Mouse (Mus musculus) spleen, postnatal 14 days (tissue): ENCODE measurements around the gene Tnf.
"Not testable (repeated sequence)": the region's sequence is repeated elsewhere in the genome, so short reads cannot be mapped to it uniquely, and the experiment has no call there.

Source experiments
- DNase-seq, 2 experiments: peaks; one replicate each; pipeline ENCODE4 v3.0.0; 2021 to 2022; ENCODE audit warnings: low spot score in 2 of 2

The Tnf gene

DNA sequence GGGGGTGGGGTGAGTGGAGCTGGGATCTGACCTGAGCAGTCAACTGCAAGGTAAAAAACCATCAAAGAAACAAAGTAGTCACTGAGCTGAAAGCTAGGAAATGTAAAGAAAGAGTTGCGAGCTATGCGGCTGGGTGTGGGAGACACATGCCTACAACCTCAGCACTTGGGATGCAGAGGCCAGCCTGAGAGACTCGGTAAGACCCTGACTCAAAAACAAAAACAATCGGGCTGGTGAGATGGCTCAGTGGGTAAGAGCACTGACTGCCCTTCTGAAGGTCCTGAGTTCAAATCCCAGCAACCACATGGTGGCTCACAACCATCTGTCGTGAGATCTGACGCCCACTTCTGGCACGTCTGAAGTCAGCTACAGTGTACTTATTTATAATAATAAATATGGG is 32.3 kb upstream of the Tnf start:
- DNase-seq = not testable (repeated sequence)

- DNase-seq = no peak
These were observed 31.5 kb upstream of the Tnf start, which contains the start of gene Atp6v1g2 for GRCm38 (mm10) chr17:35233114-35233980. Atp6v1g2 (plus strand) TSS chr17:35233660.

GRCm38 (mm10) chr17:35232659-35233058 is 30.9 kb upstream of the Tnf start:
- no peak for DNase-seq

DNA sequence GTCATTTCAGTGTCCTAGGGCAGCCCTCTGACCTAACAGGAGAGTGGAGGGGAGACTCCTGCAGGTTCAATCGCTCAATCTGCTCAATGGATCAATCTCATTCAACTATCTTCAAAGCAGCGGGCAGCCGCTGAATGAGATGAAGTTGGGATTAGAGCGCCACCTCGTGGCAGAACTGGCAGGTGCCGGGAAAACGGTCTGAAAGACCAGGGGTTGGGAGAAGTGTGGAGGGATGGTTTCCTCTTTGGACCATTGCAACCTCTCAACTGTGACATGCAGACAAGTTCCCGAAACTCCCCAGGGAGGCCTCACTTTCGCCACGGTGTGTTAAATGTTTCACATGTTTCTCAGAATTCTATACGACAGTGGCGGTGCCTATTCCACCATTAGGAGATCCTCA is 30.2 kb upstream of the Tnf start:
- peak; percentile 77 to 86 for DNase-seq

DNA sequence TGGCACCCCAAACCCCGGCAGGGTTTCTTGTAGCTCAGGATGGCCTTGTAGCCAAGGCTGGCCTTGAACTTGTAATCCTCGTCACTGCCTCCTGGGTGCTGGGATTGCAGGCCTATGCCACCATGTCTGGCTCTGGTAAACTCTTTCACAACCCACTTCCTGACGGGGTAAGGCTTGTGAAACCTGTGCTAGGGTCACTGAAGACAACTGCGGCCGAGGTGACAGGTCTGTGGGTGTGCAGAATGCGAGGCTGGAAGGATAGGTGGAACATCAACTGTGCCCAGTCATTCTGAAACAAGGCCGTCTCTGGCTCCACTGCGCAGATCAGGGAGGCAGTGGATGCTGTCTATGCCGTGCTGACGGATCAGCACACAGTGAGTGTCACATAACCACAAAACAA is 29.2 kb upstream of the Tnf start:
- DNase-seq = no peak

DNA sequence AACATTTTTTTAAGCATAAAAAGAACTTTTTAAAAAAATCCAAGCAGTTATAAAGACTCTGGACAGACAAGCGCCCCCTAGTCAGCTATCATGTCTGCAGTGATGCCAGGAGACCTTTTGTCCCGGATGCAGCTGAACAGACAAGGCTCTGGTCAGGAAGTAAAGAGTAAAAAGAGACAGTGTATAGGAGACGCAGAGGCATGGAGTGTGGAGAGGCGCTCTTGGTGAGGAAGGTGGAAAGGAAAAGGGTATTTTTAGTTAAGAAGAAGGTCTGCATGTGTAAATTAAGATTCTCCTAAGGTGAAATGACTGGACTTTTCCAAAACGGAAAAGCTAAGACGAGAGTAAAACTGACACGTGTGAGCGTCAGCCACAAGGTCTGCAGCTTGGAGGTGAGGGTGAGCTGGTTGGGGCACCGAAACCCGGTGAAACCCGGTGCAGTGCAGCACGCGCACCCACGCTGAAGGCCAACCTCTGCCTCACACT is 24.8 kb upstream of the Tnf start:
- no peak for DNase-seq

- no peak for DNase-seq
These were observed 23.6 kb upstream of the Tnf start for GRCm38 (mm10) chr17:35225456-35225855.

- DNase-seq = no peak
These were observed 22.8 kb upstream of the Tnf start for GRCm38 (mm10) chr17:35224641-35225040.

DNA sequence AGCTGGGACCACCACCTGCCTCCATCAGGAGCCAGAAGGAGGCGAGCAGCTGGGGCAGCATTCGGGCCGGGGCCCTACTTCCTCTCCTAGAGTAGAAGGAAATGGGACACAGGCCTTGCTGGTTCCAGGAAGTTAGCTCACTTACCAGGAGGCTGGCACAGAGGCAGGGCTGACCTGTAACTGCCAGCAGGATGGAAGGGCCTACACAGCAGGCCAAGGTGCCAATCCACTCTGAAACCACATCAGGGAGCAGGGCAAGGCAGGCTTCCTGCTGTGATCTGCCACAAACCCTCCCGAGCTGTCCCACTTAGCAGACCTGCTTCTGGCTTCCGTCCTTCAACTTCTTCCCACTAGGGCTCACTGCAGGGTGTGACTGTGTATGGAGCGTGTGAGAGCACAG is 20.5 kb upstream of the Tnf start:
- no peak for DNase-seq

DNA sequence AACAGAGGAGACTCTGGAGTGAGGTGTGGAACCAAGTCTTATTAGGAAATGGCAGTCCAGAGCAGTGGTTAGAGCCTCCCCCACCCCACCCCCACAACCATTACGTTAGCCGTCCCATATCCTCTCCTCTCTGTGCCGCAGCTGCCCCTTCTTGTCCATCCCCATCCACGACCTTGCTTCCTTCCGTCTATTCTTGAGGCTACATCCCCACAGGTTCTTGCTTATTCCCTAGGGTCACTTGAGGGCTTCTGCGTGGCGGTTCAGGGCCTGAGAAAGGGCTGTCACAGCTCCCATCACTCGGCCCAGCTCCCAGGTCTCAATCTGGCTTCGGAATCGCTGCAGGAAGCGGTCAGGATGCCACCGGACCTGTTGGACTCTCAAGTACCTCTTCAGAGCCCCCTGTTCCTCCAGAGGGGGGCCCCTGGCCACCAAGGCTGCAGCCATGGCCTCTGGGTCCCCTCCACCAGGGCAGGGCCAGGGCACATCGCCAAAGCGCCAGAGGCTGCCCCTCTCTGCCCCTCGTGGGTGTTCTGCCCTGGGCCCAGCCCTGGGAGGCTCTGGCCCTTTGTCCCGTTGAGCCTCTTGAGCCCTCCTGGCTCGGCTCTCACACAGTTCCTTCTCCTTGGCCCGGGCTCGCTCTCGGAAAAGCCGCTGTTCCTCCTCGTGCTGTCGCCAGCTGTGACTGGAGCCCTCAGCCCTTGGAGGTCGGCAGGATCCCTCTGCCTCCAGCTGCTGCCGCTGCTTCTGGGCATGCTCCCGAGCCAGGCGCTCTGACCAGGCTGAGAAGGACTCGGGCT is 18.5 kb upstream of the Tnf start, which contains the start of gene Gm16181:
Gm16181 (plus strand) TSS at position 679 of the 797 bp plus-strand sequence.
- no peak for DNase-seq

GRCm38 (mm10) chr17:35219601-35220041 is 17.8 kb upstream of the Tnf start:
- DNase-seq = no peak

DNA sequence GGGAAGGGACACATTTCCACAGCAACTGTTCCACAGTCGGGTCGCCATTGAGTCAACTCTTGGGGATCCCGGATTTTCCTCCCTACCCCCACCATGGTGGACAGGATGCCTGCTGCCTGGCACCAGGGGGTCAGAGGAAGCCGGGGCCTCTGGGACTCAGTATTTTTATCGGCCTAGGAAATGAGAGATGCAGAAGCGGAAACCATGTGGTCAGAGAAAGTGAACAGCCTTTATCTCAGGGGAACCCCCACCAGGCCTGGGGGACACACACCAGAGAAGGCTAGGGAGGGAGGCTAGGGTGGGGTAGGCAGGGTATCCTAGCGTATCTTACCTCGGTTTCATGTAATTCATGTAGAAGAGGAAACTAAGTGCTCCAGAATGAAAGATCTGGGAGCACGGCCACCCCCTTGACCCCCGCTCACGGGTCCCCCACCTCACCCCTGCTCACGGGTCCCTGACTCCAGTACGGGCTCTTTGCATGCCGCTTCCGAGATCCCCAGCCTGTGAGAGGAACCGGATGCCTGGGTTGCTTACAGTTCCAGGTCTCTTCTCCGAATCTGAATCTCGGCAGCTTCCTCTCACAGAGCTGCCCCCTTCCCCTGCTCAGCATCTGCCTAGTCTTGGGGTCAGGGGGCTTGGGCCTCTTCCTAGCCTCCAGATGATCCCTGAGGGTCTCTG is 16.8 kb upstream of the Tnf start:
- DNase-seq = no peak

GRCm38 (mm10) chr17:35213071-35213470 is 11.3 kb upstream of the Tnf start:
- DNase-seq = no peak

- DNase-seq = no peak
These were observed 8.8 kb upstream of the Tnf start for GRCm38 (mm10) chr17:35210593-35210992.

DNA sequence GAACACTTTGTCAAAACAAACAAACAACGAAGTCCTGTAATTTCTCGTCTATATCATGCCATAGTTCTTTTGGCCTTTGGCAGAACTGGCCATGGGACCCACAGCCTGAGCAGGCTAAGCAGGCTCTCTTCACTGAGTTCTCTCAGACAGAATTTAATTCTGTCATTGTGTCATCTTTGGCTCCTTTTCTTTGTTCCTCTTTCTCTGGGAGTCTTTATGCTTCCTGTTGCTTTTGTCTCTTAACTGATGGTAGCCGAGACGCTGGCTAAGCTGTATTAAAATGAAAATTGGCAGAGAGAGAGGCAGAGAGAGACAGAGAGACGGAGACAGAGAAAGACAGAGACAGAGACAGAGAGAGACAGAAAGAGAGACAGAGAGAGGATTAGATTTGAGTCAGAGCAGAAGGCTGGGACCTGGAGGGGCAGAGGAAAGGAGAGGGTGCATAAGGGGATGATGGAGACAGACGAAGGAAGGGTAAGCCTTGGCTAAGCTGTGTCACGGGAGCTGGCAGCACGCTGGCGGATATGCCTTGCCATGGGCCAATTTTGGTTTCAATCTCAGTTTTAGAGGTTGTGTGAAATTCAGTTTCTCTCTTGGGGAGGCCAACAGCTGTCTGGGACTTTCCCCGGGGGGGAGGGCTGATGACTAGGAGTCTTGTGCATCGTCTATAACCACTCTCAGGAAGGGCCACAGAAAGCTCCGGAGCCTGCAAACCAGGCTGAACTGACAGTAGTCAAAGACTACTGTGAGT is 8.2 kb upstream of the Tnf start:
- DNase-seq = no peak

DNA sequence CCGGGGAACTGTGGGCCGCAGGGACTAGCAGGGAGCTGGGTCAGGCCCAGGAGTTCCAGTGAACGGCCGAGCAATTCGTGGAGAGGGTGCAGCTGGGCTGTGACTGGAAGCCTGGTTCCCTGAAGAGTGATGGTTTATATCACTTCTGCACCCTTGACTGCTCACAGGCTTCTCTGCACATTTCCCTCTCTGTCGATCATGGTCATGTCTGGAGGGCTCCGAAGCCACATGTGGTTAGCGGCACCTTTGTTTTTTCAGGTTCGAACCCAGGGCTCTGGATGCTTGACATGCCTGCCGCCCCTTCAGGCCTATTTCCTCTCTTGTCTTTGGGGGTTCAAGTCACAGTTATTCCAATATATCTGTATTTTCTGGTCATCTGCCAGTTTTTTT is 3.6 kb upstream of the Tnf start:
- DNase-seq = no peak

DNA sequence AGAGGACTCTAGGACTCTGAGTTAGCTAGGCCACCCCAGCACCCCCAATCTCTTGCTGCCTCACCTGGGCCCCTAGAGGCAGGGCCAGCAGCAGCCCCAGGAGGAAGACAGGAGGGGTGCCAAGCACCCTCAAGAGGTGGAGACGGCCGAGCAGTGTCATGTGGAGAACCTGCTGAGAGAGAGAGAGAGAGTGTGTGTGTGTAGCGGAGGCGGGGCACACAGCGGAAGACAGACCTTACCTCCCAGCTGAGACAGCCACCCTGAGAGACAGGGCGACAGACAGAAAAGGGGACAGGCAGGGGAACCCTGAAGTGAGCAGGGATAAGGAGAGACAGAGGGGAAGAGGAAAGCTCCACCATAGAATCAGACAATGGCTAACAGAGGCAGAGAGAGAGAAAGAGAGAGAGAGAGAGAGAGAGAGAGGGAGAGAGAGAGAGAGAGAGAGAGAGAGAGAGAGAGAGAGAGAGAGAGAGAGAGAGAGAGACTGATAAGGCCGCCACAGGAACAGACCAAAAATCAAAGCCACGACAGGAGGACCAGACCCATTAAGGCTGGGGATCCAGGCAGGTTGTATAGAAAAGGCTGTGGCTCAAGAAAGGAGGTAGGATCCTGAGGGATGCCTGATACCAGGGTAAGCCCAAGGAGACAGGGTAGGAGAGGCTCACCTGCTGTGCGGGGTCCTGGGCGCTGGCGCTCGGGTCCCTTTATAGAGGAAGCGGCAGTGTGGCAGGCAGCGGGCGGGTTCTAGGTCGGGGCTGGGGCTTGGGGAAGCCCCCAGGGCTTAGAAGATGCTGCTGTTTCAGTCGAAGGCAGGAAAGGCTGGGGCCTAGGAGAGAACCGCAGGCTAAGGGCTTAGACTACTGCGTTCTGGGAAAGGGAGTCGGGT is 2.9 kb upstream of the Tnf start, which contains the start of gene Lta:
Lta (minus strand) TSS at position 858 of the 886 bp plus-strand sequence.
- peak in 1 of 2 experiments; percentile 47 for DNase-seq

DNA sequence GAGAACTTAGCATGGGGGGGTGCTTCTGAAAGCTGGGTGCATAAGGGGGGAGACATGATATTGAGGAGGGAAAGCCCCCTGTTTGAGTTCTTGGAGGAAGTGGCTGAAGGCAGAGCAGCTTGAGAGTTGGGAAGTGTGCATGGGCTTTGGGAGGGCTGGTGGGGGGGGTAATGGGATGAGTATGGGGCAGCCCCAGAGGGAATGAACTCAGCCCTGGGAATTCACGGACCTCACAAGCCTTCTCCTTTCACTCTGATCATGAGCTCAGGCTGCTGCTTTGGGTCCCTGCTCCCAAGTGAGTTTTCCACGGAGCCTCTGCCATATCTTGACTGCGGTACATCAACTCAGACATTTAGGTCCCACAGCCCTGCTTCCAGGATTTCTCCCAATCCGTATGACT is 635 bp upstream of the Tnf start:
- DNase-seq = no peak

DNA sequence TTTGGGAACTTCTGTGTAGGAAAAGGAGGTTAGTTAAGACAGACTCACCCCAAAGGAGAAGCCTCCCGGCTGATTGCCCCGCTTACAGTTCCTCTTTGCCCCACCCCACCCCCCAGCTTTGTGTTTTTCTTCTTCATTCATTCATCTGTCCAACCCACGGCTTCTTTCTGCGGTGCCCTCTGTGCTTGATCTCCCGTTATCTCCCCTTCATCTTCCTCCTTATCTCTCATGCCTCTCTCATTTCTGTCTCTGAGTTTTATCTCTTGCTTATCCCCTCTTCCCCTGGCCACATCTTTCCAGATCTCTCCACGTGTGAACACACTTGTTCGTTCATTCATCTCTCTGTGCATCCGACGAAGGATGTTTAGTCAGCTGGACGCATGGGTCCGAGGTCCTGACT is 679 bp downstream of the Tnf start:
- DNase-seq = no peak

- no peak for DNase-seq
These were observed 1.4 kb downstream of the Tnf start for GRCm38 (mm10) chr17:35200398-35200797.
